Mouse (Mus musculus): Measurements from ENCODE around the gene Slc22a8. TPM values are rescaled to one million over a fixed set of nuclear protein-coding genes. Genes with fewer than 3 reads are reported as not detected.

The Slc22a8 gene
- not detected for total RNA-seq (2023)

GRCm38 (mm10) chr19:8590954-8591353, at the start of gene Slc22a8:
Gene Slc22a8 (plus strand): TSS chr19:8591254.

DNA sequence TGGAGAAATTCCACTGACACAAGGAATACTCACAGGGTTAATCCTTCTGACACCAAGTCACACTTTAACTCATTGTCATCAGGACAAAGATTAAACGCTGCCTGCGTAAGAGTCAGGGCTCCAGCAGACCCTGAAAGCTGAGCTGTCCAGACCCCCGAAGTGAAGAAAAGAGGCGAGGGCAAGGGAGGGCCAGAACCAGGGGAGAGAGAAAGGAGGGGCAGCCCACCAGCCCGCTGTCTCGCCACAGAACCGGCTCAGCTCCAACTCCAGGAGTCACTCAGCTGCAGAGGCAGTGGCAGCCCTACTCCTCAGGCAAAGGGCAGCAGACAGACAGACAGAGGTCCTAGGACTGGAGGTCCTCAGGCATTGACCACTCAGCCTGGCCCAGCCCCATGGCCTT, 26.9 kb downstream of the Slc22a8 start, which contains the start of gene Slc22a6:
Gene Slc22a6 (plus strand): TSS at position 136 of the 400 bp plus-strand sequence.

Other genes starting within 250 kb of the Slc22a8 start
- not detected for gene Slc22a30, start 186.1 kb upstream of the Slc22a8 start, total RNA-seq (2023)
- not detected for gene Slc22a6, start 26.8 kb downstream of the Slc22a8 start, total RNA-seq (2023)
- not detected for gene Chrm1, start 72.5 kb downstream of the Slc22a8 start, total RNA-seq (2023)
- gene Slc3a2, start 132.1 kb downstream of the Slc22a8 start, total RNA-seq (2023): 222 TPM
- 116 TPM for gene Wdr74, start 144.6 kb downstream of the Slc22a8 start, total RNA-seq (2023)
- 10.2 TPM for gene 1700092M07Rik, start 149.5 kb downstream of the Slc22a8 start, total RNA-seq (2023)
- 221 TPM for gene Stx5a, start 150.2 kb downstream of the Slc22a8 start, total RNA-seq (2023)
- gene Nxf1, start 165.8 kb downstream of the Slc22a8 start, total RNA-seq (2023): 393 TPM
- gene Tmem223, start 179.7 kb downstream of the Slc22a8 start, total RNA-seq (2023): 39.0 TPM
- 75.2 TPM for gene Tmem179b, start 183.2 kb downstream of the Slc22a8 start, total RNA-seq (2023)
- gene Taf6l, start 195.2 kb downstream of the Slc22a8 start, total RNA-seq (2023): 10.3 TPM
- gene Polr2g, start 207.3 kb downstream of the Slc22a8 start, total RNA-seq (2023): 59.8 TPM
- gene Zbtb3, start 211.3 kb downstream of the Slc22a8 start, total RNA-seq (2023): 0.58 TPM
- 22.9 TPM for gene Ttc9c, start 228.1 kb downstream of the Slc22a8 start, total RNA-seq (2023)
- gene Hnrnpul2, start 228.8 kb downstream of the Slc22a8 start, total RNA-seq (2023): 99.6 TPM
- 16.8 TPM for gene AC129217.1, start 238.5 kb downstream of the Slc22a8 start, total RNA-seq (2023)
- gene Bscl2, start 246.2 kb downstream of the Slc22a8 start, total RNA-seq (2023): 41.8 TPM
- not detected for gene Gng3, start 247.9 kb downstream of the Slc22a8 start, total RNA-seq (2023)